Mouse (Mus musculus): ENCODE data around the gene Foxj3. TPM values are rescaled to one million over a fixed set of nuclear protein-coding genes. Genes with fewer than 3 reads are reported as not detected.

The Foxj3 gene
- total RNA-seq, 2 experiments from 2014 or later, result 66.9 to 81.2 TPM

DNA sequence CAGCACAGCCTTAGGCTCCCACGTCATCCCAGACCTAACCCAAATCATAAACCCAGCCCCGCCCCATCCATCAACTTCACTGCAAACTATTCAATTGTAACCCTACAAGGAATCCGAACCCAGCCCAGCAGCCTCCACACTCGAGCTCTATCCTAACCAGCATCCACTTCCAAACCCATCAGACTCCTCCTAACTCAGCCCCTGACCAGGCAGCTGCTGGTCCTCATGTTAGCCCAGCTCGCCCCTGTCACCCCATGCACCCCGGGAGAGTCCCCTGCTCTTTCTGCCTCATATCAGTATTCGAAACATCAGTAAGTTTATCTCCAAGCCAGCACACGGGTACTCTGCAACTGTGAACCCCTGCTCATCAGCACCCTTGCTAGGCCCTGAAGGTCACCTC lies 98.9 kb downstream of the Foxj3 start:
- DNase-seq (ENCODE audit: low spot score in 2 of 2), result no peak

DNA sequence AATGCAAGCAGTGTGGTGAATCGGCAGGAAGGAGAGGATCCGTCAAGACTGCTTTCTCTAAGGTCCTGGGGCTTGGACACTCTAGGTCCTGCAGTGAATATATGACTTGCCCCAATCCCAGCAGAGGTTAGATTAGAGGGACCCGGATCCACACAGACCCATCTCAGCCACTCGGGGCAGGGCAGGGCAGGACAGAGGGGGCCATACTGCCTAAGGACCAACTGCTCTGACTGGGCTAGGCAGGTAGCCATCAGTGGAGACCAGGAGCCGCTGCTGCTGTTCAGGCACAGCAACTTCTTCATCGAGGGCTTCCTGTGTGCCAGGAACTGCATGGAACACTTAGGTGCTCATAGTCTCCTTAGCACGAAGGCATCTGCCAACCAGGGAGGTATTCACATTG lies 99.9 kb downstream of the Foxj3 start:
- DNase-seq (ENCODE audit: low spot score in 2 of 2), result no peak

DNA sequence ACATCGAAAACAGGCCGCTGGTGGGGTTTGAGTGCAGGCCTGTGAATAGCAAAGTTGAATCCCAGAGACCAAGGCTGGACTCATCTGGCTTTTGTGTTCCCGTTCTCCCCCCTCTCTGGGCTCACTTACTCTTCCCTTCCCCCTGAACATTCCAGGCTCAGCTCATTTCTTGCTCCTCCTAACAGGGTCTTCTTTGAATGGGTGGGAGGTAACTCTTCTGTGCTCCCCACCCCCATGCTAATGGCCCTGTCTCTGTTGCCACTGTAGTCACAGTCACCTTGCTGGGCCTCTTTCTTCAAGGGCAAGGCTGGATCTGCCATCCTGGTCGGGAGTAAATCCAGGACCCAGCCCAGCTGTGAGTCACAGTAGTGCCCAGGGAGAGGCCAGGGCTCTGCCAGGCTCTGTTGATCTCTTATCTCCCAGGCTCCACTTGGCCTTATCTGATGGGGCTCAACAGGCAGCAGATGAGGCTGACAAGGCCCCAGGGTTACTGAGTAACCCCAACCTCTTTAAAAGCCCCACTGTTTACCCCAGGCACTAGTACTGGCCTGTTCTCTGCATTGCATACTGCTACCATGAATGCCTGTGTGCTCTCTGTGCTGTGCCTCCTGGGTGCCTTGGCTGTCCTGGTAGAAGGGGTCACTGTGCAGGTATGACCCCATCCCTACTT lies 100.5 kb downstream of the Foxj3 start, which contains the start of gene Guca2a:
Guca2a (plus strand) TSS at position 529 of the 670 bp plus-strand sequence.
- DNase-seq (ENCODE audit: low spot score in 2 of 2), result no peak

- DNase-seq (ENCODE audit: low spot score in 2 of 2), result no peak
Observed at GRCm38 (mm10) chr4:119637946-119638345, 101.1 kb downstream of the Foxj3 start.

DNA sequence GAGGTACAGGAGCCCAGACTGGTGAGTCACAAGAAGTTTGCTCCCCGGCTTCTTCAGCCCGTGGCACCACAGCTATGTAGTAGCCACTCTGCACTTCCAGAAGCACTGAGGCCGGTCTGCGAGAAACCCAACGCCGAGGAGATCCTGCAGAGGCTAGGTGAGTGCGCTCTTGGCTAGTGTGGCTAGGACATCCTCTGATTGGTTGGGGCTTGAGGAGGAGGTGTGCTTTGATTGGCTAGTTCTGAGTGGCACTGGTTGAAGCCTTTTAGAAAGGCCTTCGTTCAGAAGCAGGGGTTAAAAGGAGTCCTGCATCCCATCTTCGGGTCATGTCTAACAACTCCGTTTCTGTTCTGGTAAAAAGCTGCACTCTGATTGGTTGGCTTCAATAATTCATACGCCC lies 101.9 kb downstream of the Foxj3 start:
- DNase-seq (ENCODE audit: low spot score in 2 of 2), result no peak

GRCm38 (mm10) chr4:119642666-119643065 lies 105.9 kb downstream of the Foxj3 start:
- no peak for DNase-seq (ENCODE audit: low spot score in 2 of 2)

GRCm38 (mm10) chr4:119657011-119657410 lies 120.2 kb downstream of the Foxj3 start:
- DNase-seq (ENCODE audit: low spot score in 2 of 2), result no peak

GRCm38 (mm10) chr4:119658246-119658645 lies 121.4 kb downstream of the Foxj3 start:
- no peak for DNase-seq (ENCODE audit: low spot score in 2 of 2)

DNA sequence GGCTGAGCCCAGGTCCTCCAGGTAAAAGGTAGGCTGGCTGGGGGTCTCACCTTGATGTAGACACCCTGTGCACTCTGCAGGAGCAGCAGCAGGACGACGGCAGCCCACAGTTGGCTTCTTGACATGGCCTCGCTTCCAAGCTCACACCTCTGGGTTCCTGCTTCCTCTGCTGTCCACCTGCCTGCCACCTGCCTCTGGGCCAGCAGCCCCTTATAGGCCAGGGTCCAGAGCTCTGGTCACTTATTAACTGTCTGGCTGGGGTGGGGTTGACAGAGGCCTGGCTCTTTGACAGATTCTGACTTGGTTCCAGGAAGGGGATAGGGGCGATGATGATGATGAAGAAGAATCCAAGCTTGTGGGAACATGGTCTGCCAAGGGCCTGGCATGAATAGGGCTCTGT lies 121.9 kb downstream of the Foxj3 start, which contains the start of gene Guca2b:
Guca2b (minus strand) TSS at position 224 of the 400 bp plus-strand sequence.
- no peak for DNase-seq (ENCODE audit: low spot score in 2 of 2)

DNA sequence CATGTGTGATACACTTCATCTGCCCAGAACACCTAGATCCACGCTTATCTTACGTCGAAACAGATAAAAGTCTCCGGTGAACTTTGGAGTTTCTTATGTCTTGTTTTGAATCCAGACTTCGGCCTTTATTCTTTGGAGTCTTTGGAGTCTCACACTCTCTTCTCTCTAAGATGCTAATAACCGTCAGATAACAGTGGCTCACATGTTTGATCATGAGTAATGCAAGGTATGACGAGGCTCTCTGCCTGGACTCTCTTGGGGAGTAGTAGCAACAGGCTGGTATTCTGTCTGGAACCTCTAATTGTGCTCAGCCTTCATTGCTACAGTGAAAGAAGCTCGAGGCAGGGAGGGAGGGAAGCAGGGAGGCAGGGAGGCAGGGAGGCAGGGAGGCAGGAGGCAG lies 123.2 kb downstream of the Foxj3 start:
- DNase-seq (ENCODE audit: low spot score in 2 of 2), result no peak

DNA sequence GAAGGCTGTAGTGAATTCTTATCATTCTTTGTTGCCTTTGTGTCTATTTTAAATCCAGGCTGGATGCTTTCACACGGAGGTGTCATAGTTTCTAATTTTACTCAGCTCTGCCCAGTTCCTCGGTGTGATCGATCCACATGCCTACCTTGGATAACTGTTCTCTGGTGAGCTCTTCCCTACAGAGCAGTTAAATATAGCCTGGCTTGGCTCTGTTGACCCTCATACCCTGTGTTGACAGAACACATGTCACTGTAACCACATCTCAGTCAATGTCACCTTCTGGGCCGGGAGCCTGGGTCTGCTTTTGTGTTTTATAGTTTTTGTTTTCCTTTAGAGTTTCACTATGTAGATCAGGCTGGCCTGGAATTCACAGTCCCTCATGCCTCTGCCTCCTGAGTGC lies 125.3 kb downstream of the Foxj3 start:
- DNase-seq (ENCODE audit: low spot score in 2 of 2), result no peak

DNA sequence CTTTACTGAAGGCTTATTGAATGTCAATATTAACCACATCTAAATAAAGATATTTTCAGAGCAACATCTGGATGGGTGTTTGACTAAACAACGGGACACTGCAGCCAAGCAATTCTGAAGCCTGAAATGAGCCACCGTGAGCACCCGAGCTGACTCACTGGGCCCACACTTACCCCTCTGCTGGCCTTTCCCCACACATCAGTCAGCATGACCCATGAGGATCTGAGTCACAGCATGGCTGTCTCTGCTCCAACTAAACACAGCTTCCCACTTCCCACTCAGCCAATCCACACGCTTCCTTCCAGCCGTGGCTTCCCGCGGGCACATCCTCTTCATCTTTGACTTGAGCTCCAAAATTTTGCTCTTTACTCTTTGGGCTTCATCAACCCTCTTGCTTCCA lies 126.2 kb downstream of the Foxj3 start:
- peak; percentile 45 to 49 for DNase-seq (ENCODE audit: low spot score in 2 of 2)

- no peak for DNase-seq (ENCODE audit: low spot score in 2 of 2)
Observed at GRCm38 (mm10) chr4:119663409-119664095, 126.7 kb downstream of the Foxj3 start.

DNA sequence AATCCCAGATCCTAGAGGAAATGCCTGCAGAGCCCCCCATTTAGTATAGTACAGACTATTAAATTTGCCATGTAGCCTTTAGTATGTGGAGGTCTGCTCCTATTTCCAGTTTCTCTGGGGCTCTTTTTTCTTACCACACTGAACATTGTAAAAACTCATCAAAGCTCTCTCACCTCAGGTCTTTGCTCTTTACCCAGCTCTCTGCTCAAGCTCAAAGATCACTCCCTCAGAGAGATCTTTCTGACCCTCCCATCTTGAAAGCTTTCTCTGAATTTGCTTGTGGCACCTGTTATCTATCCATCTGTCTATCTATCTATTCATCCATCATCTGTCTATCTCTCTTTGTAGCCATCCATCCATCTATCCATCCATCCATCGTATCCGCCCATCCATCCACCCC lies 128.4 kb downstream of the Foxj3 start:
- no peak for DNase-seq (ENCODE audit: low spot score in 2 of 2)

DNA sequence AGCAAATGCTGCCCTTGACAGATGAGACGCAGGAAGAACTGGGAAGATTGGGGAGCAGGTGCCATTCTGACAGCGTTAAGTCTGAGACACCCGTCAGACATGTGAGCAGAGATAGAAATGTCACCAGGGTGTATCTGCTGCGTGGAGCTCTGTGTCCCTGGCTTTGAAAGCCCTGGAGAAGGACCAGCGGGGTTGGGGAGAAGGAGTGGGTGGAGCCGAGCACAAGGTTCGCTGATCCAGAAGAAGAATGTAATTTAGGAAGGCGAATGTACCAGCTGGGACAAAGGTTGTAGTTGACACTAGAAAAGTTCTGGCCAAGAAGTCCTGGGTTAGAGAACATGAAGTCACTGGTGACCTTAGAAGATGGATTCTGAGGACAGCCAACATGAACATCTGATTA lies 129.3 kb downstream of the Foxj3 start:
- DNase-seq (ENCODE audit: low spot score in 2 of 2), result no peak

GRCm38 (mm10) chr4:119667454-119667853 lies 130.7 kb downstream of the Foxj3 start:
- DNase-seq (ENCODE audit: low spot score in 2 of 2), result peak; percentile 32 to 42

DNA sequence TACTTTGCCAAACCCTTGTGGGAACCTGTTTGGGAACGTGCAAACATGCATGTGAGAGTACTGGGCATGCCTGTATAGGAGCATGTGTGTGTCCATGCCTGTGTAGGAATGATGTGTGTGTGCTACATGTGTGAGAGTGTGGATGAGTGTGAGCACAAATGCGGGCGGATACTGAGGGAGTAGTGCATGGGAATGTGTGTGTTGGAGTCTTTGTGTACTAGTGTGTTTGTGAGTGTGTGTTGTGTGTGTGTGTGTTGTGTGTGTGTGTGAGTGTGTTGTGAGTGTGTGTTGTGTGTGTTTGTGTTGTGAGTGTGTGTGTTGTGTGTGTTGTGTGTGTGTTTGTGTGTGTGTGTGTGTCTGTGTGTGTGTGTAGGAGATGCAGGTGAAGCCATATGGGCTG lies 131.4 kb downstream of the Foxj3 start:
- DNase-seq (ENCODE audit: low spot score in 2 of 2), result no peak

DNA sequence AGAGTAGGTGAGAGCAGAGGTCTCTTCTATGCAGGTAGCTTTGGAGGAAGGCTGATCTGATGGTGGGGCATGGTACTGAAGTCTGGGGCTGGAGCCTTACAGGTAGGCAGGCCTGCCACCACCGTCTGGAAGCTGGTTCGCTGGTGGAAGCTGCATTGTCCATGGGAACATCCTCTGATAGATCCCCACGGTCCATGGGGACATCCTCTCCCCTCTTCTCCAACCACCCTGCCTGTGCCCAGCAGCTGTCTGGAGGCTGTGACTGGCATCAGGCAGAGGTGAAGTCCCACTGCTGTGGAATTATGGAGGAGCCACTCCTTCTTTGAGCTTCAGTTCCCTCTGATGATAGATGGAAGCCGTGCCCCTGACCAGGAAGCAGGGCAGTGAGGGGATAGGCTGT lies 131.8 kb downstream of the Foxj3 start:
- DNase-seq (ENCODE audit: low spot score in 2 of 2), result no peak

GRCm38 (mm10) chr4:119669356-119670209 lies 132.8 kb downstream of the Foxj3 start:
- no peak for DNase-seq (ENCODE audit: low spot score in 2 of 2)

DNA sequence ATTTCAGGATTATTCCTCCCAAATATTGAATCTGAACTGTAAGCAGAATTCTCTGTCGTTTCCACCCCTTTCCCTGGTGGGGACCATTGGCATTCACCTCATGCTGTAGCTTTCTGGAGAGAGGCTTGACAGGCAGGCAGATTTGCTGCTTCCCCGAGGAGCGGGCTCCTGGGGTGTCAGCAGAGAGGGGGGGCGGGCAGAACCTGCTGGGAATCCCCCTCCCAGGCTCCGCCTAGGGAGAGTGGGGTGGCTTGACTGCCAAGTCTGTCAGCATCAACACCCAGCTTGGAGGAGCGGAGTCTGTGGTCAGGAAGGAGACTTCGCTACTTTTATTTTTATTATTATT lies 133.4 kb downstream of the Foxj3 start:
- no peak for DNase-seq (ENCODE audit: low spot score in 2 of 2)

DNA sequence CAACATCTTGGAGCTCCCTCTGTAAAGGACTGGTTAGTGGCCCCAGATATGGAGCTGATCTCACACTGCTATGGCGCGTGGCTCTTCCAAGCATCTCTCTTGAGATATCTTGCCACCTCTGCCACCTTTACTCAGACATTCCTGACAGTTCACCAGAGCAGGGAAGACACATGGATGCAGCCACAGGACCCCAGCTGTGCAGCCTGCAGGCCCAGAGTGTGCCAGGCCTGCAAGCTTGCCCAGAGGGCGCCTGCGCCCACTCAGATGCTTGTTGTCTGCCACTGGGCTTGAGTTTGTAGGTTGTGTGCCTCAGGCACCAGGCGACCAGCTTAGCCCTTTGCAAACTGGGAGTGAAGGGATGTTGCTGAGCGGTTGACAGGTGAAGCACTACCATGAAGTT lies 133.9 kb downstream of the Foxj3 start:
- no peak for DNase-seq (ENCODE audit: low spot score in 2 of 2)

GRCm38 (mm10) chr4:119671164-119671563 lies 134.4 kb downstream of the Foxj3 start:
- no peak for DNase-seq (ENCODE audit: low spot score in 2 of 2)
